Mouse (Mus musculus): ENCODE results near the gene Slc5a4b. TPM values are rescaled to one million over a fixed set of nuclear protein-coding genes. Genes with fewer than 3 reads are reported as not detected.
A peak's percentile ranks its signal among the peaks of the same experiment; 100 is the strongest.

Slc5a4b gene
- polyA plus RNA-seq, 1 experiment from 2014 or later, result not detected

DNA sequence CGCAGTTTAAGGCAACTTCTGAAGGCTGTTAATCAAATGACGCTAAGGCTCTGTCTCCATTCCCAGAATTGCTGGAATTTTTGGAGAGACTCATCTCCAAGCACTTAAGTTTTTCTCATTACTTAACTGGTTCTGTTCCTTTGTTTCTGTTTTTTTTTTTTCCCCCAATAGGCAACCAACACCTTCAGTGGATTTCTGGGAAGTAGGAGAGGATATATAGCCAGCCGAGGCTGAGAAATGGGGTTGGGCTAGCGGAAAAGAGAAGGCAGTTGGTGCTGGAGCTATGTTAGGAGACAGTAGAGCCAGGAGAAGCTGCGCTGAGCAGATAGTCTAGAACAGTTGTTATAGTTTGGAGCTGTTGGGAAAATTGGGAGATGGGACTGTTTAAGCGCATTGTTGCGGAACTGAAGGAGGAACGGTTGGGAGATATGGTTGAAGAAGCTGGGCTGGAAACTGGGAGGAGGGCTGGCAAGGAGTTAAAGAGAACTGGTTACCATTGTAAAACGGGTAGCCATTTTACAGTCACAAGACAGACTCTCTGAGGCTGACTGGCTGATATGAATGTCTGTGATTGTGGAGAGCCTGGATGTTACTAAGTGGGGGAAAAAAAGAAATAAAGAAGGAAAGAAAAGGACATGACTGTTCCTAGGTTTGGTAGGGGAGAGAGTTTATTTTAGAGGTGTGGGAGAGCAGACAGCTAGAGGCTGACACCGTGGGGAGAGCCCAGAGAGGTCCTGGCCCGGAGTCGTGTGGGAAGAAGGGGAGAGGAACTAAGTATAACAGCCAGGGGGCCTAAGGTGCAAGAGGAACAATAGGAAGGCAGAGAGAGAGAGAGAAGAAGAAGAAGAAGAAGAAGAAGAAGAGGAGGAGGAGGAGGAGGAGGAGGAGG, 83.4 kb downstream of the Slc5a4b start:
- ATAC-seq (replicated peaks; ENCODE audit: insufficient number of reproducible peaks, insufficient read depth, low FRiP score, low read depth), result no peak
- H3K36me3 ChIP-seq, result no peaks in the 10 kb centered on the region
- H3K27me3 ChIP-seq, result no peaks in the 10 kb centered on the region
- no peak overlapping the region for H3K4me2 ChIP-seq
- no peak overlapping the region for H3K4me3 ChIP-seq
- peak overlapping the region; percentile 10; the same call in 1 of the 2 replicates for H3K27ac ChIP-seq
- H3K9ac ChIP-seq, result no peak overlapping the region
- 55% methylated on average over 12 of the region's 12 CpGs for whole genome bisulfite sequencing
- H3K4me1 ChIP-seq (replicated peaks), result peaks cover 10% of the 10 kb centered on the region; the same call in 1 of the 2 replicates
- H3K9me3 ChIP-seq (replicated peaks), result no peaks in the 10 kb centered on the region

DNA sequence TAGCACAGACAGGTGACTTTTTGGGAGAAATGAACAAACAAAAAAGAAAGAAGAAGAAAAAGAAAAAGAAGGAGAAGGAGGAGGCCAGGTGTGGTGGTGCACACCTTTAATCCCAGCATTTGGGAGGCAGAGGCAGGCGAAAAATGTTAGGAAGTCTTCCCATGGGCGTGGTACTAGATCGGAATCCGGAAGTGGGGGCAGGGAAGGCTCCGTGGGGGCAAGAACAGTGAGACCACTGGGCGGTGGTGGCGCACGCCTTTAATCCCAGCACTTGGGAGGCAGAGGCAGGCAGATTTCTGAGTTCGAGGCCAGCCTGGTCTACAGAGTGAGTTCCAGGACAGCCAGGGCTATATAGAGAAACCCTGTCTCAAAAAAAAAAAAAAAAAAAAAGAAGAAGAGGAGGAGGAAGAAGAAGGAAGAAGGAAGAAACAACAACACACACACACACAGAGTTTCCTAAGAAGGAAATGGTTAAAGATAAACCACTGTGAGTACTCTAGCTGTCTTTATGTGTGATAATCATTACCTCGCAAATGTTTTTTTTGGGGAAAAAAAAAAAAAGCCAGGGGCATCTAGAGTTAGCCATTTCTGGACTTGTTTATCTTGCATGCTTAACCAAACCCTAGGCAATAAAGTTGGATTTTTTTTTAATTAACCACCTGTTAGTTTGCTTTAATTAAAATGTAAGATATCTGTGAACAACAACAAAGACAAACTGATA, 85.1 kb downstream of the Slc5a4b start:
- no peaks in the 10 kb centered on the region for H3K36me3 ChIP-seq
- no peaks in the 10 kb centered on the region for H3K27me3 ChIP-seq
- whole genome bisulfite sequencing, result 86% methylated on average over 10 of the region's 10 CpGs
- no peak overlapping the region for H3K4me3 ChIP-seq
- ATAC-seq (replicated peaks; ENCODE audit: insufficient number of reproducible peaks, insufficient read depth, low FRiP score, low read depth), result no peak
- H3K9ac ChIP-seq, result no peak overlapping the region
- H3K27ac ChIP-seq, result no peak overlapping the region
- H3K4me1 ChIP-seq (replicated peaks), result 0 out of 2 replicates have a peak, but pooled peaks cover 6% of the 10 kb centered on the region
- no peak overlapping the region for H3K4me2 ChIP-seq
- H3K9me3 ChIP-seq (replicated peaks), result no peaks in the 10 kb centered on the region

DNA sequence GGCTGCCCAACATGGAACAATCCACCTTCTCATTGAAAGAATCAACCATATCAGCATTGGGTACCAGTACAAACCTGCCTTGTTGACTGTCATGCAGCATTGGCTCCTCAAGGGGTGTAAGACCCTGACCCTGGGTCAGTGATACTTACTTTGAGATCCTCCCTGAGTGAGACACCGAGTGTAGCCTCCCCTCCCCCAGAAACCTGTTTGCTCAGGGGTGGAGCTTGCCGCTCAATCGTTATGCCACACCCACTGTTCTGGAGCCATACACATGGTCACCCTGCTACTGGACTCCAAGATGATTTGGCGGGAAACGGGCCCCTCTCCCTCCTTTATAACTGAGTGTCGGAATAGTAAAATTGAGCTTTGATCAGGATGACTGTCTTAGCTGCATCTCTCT, 86.8 kb downstream of the Slc5a4b start:
- Histone ChIP-seq H3K27me3 (no peaks in the 10 kb centered on the region), H3K9ac (no peak overlapping the region), H3K4me2 (no peak overlapping the region), H3K9me3 (replicated peaks) (no peaks in the 10 kb centered on the region), H3K27ac (no peak overlapping the region), H3K4me1 (replicated peaks) (0 out of 2 replicates have a peak, but pooled peaks cover 6% of the 10 kb centered on the region), H3K36me3 (no peaks in the 10 kb centered on the region), H3K4me3 (no peak overlapping the region)
- WGBS, result 93% methylated on average over 6 of the region's 6 CpGs
- no peak for ATAC-seq (replicated peaks; ENCODE audit: insufficient number of reproducible peaks, insufficient read depth, low FRiP score, low read depth)

DNA sequence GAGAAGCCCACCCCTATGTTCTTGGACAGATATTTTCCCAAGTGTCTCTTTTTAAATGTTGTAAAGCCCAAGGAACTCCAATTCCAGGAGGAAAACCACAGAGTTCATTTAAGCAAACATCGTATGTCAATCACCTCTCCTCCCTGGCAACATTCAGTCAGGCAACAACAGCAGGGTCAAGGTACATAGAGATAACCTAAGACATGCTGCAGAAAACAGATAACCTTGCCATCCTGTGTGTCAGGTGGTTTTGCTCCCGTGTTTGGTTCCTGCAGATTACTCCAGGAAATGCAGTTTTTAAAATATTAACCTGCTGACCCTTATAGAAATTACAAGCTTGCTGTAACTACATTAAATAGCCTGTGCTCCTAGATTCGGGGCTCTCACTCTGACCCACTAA, 89.0 kb downstream of the Slc5a4b start:
- H3K36me3 ChIP-seq, result no peaks in the 10 kb centered on the region
- no peak overlapping the region for H3K27ac ChIP-seq
- no peak overlapping the region for H3K4me3 ChIP-seq
- no peak overlapping the region for H3K4me2 ChIP-seq
- no peaks in the 10 kb centered on the region for H3K27me3 ChIP-seq
- H3K4me1 ChIP-seq (replicated peaks), result no peaks in the 10 kb centered on the region
- WGBS, result 42% methylated on average over 3 of the region's 3 CpGs
- H3K9me3 ChIP-seq (replicated peaks), result no peaks in the 10 kb centered on the region
- ATAC-seq (replicated peaks; ENCODE audit: insufficient number of reproducible peaks, insufficient read depth, low FRiP score, low read depth), result no peak
- no peak overlapping the region for H3K9ac ChIP-seq

DNA sequence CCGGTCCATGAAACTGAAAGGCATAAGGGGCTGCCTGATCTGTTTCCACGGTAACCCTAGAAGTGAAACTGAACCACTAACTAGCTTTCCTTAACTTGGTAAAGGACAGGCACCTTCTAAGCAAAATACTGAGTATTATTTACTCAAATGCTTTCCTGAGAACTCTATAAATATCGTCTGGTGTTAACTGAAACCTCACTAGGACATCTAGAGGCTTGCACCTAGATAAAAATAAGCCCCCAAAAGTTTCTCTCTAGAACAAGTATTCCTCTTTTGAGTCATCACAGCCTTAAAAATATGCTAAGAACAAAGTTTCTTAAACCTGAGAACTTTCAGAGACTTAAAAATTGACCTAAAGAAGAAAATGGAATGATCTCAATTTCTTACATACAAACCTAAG, 93.9 kb downstream of the Slc5a4b start:
- WGBS, result 85% methylated on average over 3 of the region's 3 CpGs
- H3K27ac ChIP-seq, result no peak overlapping the region

DNA sequence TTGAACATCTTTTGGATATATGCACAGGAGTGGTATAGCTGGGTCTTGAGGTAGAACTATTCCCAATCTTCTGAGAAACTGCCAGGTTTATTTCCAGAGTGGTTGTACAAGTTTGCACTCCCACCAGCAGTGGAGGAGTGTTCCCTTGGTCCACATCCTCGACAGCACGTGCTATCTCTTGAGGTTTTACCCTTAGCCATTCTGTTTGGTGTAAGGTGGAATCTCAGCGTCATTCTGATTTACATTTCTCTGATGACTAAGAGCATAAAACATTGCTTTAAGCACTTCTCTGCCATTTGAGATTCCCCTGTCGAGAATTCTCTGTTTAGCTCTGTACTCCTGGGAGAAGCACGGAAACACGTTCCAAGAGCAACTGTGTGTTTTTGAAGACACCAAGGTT, 97.8 kb downstream of the Slc5a4b start:
- Histone ChIP-seq H3K27me3 (no peaks in the 10 kb centered on the region), H3K9ac (no peak overlapping the region), H3K4me1 (replicated peaks) (no peaks in the 10 kb centered on the region), H3K4me2 (no peak overlapping the region), H3K27ac (no peak overlapping the region), H3K4me3 (no peak overlapping the region), H3K9me3 (replicated peaks) (no peaks in the 10 kb centered on the region), H3K36me3 (no peaks in the 10 kb centered on the region)
- WGBS, result 69% methylated on average over 6 of the region's 6 CpGs
- ATAC-seq (replicated peaks; ENCODE audit: insufficient number of reproducible peaks, insufficient read depth, low FRiP score, low read depth), result no peak

More for the DNA sequence above, 93.9 kb downstream of the Slc5a4b start:
- Histone ChIP-seq H3K36me3 (no peaks in the 10 kb centered on the region), H3K4me1 (replicated peaks) (no peaks in the 10 kb centered on the region), H3K4me2 (no peak overlapping the region), H3K4me3 (no peak overlapping the region), H3K27me3 (no peaks in the 10 kb centered on the region), H3K9ac (no peak overlapping the region), H3K9me3 (replicated peaks) (no peaks in the 10 kb centered on the region)
- no peak for ATAC-seq (replicated peaks; ENCODE audit: insufficient number of reproducible peaks, insufficient read depth, low FRiP score, low read depth)

DNA sequence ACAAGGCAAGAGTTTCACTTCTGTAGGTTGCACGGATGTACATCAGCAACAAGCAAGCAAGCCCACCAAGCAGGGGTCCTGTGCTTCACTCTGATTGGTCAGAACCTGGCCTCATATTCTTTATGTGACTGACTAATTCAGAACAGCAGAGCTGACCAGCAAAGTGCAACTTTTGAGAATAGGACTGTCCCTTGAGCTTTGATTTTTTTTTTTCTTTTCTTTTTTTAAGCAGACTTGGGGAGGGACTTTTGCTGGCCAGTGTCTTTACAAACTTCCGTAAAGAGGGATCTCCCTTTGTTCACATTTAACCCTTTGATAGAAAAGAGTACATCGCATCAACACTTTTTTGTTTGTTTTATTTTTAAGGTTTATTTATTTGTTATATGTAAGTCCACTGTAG, 100.9 kb downstream of the Slc5a4b start:
- Histone ChIP-seq H3K9ac (no peak overlapping the region), H3K4me3 (no peak overlapping the region), H3K4me2 (no peak overlapping the region), H3K9me3 (replicated peaks) (no peaks in the 10 kb centered on the region), H3K27ac (no peak overlapping the region), H3K36me3 (no peaks in the 10 kb centered on the region), H3K4me1 (replicated peaks) (no peaks in the 10 kb centered on the region), H3K27me3 (no peaks in the 10 kb centered on the region)
- WGBS, result 74% methylated on average over 3 of the region's 3 CpGs
- ATAC-seq (replicated peaks; ENCODE audit: insufficient number of reproducible peaks, insufficient read depth, low FRiP score, low read depth), result no peak

Small RNA genes lying within 50 kb of the gene (microRNA-seq; reads per million reads assigned to microRNA genes)
- gene Mir6409, result not detected

Other genes starting within 250 kb of the Slc5a4b start
- 1.4 and 1.9 TPM in 2 replicates for gene Derl3, start 217.5 kb downstream of the Slc5a4b start, polyA plus RNA-seq (2015; fragmentation: Nextera tagmentation; extraction: Ambion mirVana)
- gene Smarcb1, start 189.3 kb downstream of the Slc5a4b start, polyA plus RNA-seq (2015; fragmentation: Nextera tagmentation; extraction: Ambion mirVana), result 93.7 and 118 TPM in 2 replicates
- 530 and 565 TPM in 2 replicates for gene Chchd10, start 177.8 kb downstream of the Slc5a4b start, polyA plus RNA-seq (2015; fragmentation: Nextera tagmentation; extraction: Ambion mirVana)
- gene Mmp11, start 174.5 kb downstream of the Slc5a4b start, polyA plus RNA-seq (2015; fragmentation: Nextera tagmentation; extraction: Ambion mirVana), result 25.6 and 38.1 TPM in 2 replicates
- gene Gm867, start 170.3 kb downstream of the Slc5a4b start, polyA plus RNA-seq (2015; fragmentation: Nextera tagmentation; extraction: Ambion mirVana), result 0.68 and 0.71 TPM in 2 replicates
- gene Vpreb3, start 167.9 kb downstream of the Slc5a4b start, polyA plus RNA-seq (2015; fragmentation: Nextera tagmentation; extraction: Ambion mirVana), result 0.32 and 0.35 TPM in 2 replicates
- 0.05 and 0.15 TPM in 2 replicates for gene Gm5134, start 156.4 kb downstream of the Slc5a4b start, polyA plus RNA-seq (2015; fragmentation: Nextera tagmentation; extraction: Ambion mirVana)
- 10.1 and 14.0 TPM in 2 replicates for gene Zfp280b, start 78.3 kb downstream of the Slc5a4b start, polyA plus RNA-seq (2015; fragmentation: Nextera tagmentation; extraction: Ambion mirVana)
- not detected in 2 replicates for gene Slc5a4a, start 36.5 kb upstream of the Slc5a4b start, polyA plus RNA-seq (2015; fragmentation: Nextera tagmentation; extraction: Ambion mirVana)
- gene Prmt2, start 126.9 kb upstream of the Slc5a4b start, polyA plus RNA-seq (2015; fragmentation: Nextera tagmentation; extraction: Ambion mirVana), result 49.4 and 58.6 TPM in 2 replicates
- 0.83 and 0.87 TPM in 2 replicates for gene S100b, start 142.9 kb upstream of the Slc5a4b start, polyA plus RNA-seq (2015; fragmentation: Nextera tagmentation; extraction: Ambion mirVana)
- gene Dip2a, start 234.3 kb upstream of the Slc5a4b start, polyA plus RNA-seq (2015; fragmentation: Nextera tagmentation; extraction: Ambion mirVana), result 8.6 and 10.3 TPM in 2 replicates